Mouse (Mus musculus) megakaryocyte progenitor cell, adult 5-6 weeks (primary cell): Measurements from ENCODE around the gene E330009J07Rik. TPM values are rescaled to one million over a fixed set of nuclear protein-coding genes. Genes with fewer than 3 reads are reported as not detected.
A peak's percentile ranks its signal among the peaks of the same experiment; 100 is the strongest.

Experiments
- ATAC-seq: replicated peaks from 2 replicates; pipeline ENCODE4 v1.8.0; 2016; ENCODE audit warnings: mild to moderate bottlenecking, moderate TSS enrichment, inconsistent platforms; ENCODE audit not compliant: poor library complexity
- total RNA-seq, 2 experiments: library from RNA; stranded (forward) in 1 of 2; stranded (reverse) in 1 of 2; fragments of 157-497, 149-512 nt in 1 of 2; fragments of 200-1000 nt in 1 of 2; gene quantifications; 2 replicates each; pipeline versions ENCODE4 v1.2.3 to v1.2.4; 2015 to 2017

The E330009J07Rik gene
- total RNA-seq, 2 experiments from 2014 or later, result 7.0 to 12.5 TPM

GRCm38 (mm10) chr6:40430878-40431277 lies 5.1 kb downstream of the E330009J07Rik start:
- ATAC-seq, result no peak

GRCm38 (mm10) chr6:40430251-40430650 lies 5.7 kb downstream of the E330009J07Rik start:
- ATAC-seq, result peak; percentile 78

GRCm38 (mm10) chr6:40429521-40429931 lies 6.4 kb downstream of the E330009J07Rik start:
- ATAC-seq, result no peak

- no peak for ATAC-seq
Observed at GRCm38 (mm10) chr6:40428696-40429095, 7.2 kb downstream of the E330009J07Rik start.

DNA sequence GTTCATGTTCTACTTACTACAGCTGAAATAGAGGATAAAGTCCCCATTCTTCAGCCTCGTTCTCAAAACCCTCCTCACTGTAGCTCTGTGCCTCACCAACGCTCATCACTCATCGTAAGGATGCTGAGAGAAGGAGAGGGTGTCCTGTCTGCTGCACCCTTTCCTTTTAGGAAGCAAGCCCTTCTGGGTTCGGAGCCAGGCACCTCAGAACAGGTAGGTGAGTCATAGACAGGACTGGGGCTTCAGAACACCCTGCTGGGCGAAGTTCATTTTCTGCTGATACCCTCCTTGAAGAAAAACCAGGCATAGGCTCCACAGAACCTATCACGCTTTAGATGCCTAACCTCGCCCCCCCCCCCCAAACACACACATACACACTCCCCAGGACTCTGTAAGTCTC lies 8.5 kb downstream of the E330009J07Rik start:
- no peak for ATAC-seq

GRCm38 (mm10) chr6:40423774-40424173 lies 12.2 kb downstream of the E330009J07Rik start:
- peak; percentile 90 for ATAC-seq

DNA sequence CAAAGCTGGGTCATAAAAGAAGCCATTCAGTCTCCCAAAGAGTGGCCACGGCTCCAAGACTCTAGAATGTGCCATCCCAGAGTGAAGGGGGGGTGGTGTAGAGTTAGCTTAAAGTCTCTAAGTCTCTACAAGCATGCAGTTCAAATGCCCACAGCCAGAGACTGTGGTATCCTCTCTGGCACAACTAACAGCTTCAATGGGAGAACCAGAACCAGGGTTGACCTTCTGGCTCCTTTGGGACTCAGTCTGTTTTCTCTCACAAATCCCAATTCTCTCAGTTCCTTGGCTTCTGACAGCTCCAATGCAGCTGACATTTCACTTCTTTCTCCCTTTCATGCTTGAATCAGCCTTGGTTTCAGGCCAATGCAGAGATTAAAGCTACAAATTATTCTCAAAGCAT lies 12.9 kb downstream of the E330009J07Rik start:
- ATAC-seq, result no peak

DNA sequence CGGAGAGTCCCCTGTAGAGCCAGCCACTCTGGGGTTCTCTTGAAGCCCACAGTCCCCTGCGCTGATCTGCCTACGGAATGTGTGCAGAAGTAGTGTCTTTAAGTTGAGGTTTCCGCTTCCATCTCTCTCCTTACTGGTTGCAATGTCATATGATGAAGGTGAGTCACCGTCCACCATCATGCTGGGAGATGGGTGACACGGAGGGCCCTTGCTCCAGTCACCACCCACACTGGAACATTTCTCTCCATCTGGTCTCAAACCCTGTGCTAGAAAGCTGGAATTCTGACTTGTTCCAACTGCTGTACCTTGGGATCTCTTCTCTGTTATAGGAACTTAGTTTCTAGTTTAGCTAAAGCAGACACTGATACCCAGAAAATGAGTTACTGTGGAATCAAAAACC lies 14.8 kb downstream of the E330009J07Rik start:
- no peak for ATAC-seq

DNA sequence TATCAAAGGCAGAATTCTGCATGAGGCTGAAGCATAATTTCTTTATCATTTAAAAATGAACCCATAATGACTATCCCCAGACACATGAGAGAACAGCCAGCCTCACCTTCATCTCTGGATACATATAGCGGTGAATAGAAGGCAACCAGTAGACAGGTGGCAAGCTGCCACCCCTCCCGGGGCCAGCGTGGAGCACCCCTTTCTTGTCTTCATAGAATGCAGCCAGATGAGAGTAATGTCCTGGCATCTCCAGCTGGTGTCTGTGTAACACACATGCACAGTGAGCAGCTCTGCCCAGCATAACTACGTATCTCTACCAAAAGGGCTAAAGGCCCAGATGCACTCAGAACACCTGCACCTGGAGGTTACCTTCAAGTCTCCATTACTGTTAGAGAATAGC lies 17.5 kb downstream of the E330009J07Rik start:
- ATAC-seq, result no peak

- no peak for ATAC-seq
Observed at GRCm38 (mm10) chr6:40415799-40416198, 20.1 kb downstream of the E330009J07Rik start.

- no peak for ATAC-seq
Observed at GRCm38 (mm10) chr6:40413565-40413964, 22.4 kb downstream of the E330009J07Rik start.

DNA sequence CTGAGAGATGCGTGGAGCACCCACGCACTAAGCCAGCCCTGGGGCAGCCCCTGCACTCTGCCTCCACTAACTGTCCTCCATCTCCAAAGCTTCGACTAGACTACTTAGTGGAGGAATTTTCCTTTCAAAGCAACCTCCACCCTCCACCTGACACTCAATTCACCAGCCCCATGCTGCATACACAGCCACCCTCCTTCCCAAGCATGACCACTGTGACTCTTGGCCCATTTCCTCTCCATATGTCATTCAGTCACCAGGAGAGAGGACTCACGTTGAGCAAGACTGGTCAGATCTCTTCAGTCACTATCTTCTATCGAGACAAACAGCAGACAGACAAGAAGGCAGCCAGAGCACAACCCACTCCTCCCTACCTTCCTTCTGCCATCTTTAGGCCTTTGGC lies 22.9 kb downstream of the E330009J07Rik start:
- ATAC-seq, result no peak

DNA sequence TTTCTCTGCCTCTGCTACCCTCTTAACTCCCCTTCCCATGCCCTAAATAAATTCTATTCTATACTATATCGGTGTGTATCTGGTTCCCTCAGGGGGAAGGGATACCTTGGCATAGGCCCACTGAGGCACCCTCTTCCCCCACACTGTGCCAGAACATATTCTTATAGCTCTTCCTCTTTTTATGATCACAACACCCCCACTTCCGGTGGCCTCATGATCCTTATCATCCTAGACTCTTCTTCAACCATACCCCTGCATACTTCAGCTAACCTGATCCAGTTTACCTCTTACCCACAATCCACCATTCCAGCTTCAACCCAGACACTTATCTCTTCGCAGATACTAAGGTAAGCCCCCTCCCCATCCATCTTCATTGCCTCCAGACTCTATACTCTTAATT lies 24.9 kb downstream of the E330009J07Rik start:
- ATAC-seq, result 0 out of 2 replicates have a peak, but pooled peaks have one; percentile 11

DNA sequence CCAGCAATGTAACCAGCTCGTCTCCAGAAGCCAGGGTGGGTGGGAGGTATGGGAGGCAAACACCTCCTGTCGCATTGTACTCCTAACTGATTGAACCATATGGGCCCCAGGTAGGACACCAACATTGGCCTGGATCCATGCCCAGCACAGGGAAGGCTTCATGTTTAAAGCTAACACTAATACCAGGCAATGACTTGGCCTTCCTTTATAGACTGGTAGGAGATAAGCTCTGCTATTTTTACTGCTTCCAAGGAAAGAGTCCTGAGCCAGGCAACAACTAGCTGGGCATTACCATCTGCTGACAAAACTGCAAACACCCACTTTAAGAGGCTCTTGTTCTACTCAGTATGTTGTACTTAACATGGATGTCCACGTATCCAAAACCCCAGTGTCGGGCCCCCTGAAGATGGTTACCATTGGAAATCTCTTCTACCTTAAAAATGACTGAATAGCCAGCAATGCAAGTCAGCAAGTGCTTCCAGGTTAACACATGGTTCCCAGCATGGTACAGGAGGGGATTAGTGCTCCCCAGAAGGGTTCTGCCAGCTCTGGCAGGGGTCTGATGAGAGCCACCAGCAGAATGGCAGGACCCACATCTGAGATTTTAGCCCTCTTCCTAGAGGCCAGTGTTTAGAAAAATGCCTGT lies 32.2 kb downstream of the E330009J07Rik start:
- no peak for ATAC-seq

GRCm38 (mm10) chr6:40402031-40402430 lies 33.9 kb downstream of the E330009J07Rik start:
- ATAC-seq, result no peak

- ATAC-seq, result peak; percentile 92
Observed at GRCm38 (mm10) chr6:40393213-40393612, 42.7 kb downstream of the E330009J07Rik start.

DNA sequence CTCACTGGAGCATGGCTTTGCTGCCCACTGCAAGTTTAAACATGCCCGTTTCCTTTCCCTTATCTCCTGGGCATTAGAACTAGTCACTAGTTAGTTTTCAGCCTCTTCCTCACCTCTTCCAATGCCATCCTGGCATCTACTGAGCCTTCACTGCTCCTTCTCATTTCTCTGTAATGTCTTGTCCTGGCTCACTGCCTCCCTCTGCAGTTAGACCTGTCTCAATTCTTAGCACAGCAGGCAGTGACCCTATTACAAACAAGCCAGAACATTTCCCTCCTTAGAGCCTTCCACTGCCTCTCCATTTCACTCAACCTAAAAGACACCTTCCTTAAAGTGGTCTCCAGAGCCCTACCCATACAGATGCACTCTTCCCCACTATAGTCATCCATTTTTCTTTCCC lies 45.0 kb downstream of the E330009J07Rik start:
- no peak for ATAC-seq

DNA sequence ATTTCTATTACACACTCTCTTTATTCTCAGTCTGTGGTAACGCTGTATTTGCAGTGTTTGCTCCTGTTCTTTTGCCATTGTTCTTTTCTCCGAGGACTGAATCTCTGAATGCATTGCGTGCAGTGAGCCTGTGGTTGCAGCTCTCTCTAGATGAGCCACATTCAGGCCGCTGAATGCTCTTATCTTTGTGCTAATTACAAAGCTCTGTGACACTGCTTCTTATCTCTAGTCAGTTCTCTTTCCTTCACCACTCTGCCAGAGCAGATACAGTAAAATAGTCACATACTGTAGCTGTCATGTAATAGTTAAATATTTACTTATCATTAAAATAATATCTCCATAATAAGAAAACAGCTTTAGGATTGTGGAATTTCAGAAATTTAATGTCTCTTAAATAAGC lies 47.3 kb downstream of the E330009J07Rik start:
- ATAC-seq, result peak; percentile 66

- ATAC-seq, result no peak
Observed at GRCm38 (mm10) chr6:40385682-40386081, 50.3 kb downstream of the E330009J07Rik start.

GRCm38 (mm10) chr6:40381908-40382307 lies 54.0 kb downstream of the E330009J07Rik start:
- ATAC-seq, result no peak

- no peak for ATAC-seq
Observed at GRCm38 (mm10) chr6:40380181-40380580, 55.8 kb downstream of the E330009J07Rik start.

- no peak for ATAC-seq
Observed at GRCm38 (mm10) chr6:40371031-40371430, 64.9 kb downstream of the E330009J07Rik start.

- peak; percentile 58; the same call in 1 of the 2 replicates for ATAC-seq
Observed at GRCm38 (mm10) chr6:40353360-40353759, 82.6 kb downstream of the E330009J07Rik start.
